Mouse (Mus musculus) brown adipose tissue, adult 24 weeks (tissue): ENCODE measurements around the gene Spryd7. TPM values are rescaled to one million over a fixed set of nuclear protein-coding genes. Genes with fewer than 3 reads are reported as not detected.

ENCODE experiments used
- H3K27ac ChIP-seq: fragments of 200-500 bp; replicated peaks from 2 replicates; pipeline ENCODE4 v1.5.1; 2012; ENCODE audit warnings: low read depth, mild to moderate bottlenecking, low read length
- H3K4me1 ChIP-seq: fragments of 200-500 bp; 2 replicates; pipeline ENCODE4 v1.6.1; 2012; ENCODE audit warnings: low read length, mixed read lengths; ENCODE audit not compliant: control insufficient read depth, insufficient read depth, insufficient read length
- H3K4me3 ChIP-seq: fragments of 200-500 bp; 2 replicates; pipeline ENCODE4 v1.5.1; 2012; ENCODE audit warnings: low read depth, mild to moderate bottlenecking, low read length, moderate library complexity; ENCODE audit not compliant: insufficient read depth
- polyA plus RNA-seq: library from polyadenylated mRNA; stranded (reverse); fragments of >200 nt; gene quantifications from 2 replicates; pipeline ENCODE4 v1.2.4, GENCODE M21; 2012; ENCODE audit not compliant: missing spikeins, insufficient read depth, insufficient read length

Spryd7 gene
- polyA plus RNA-seq, 1 experiment, result 30.7 TPM

DNA sequence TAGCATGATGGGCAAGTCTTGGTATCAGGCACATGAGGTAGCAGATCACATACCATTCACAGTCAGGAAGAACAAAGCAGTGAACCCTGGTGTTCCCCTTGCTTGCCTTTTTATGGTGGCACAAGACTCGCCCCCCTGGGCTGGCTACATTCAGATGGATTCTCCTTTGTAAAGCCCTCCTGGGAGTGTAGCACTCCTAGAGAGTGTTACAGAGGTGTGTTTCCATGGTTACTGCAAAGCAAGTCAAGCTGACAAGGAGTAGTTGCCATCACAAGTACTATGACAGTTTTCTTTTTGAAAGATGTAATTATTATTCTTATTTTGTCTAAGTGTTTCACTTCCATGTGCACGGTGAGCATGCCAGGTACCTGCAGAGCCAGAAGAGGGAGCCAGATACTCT, 45.2 kb downstream of the Spryd7 start:
- no peaks in the 10 kb centered on the region for H3K4me1 ChIP-seq
- H3K4me3 ChIP-seq, result no peak overlapping the region
- no peak overlapping the region for H3K27ac ChIP-seq

- Histone ChIP-seq H3K4me3 (no peak overlapping the region), H3K4me1 (no peaks in the 10 kb centered on the region), H3K27ac (no peak overlapping the region)
Measured at GRCm38 (mm10) chr14:61497716-61498490, 58.8 kb downstream of the Spryd7 start.

DNA sequence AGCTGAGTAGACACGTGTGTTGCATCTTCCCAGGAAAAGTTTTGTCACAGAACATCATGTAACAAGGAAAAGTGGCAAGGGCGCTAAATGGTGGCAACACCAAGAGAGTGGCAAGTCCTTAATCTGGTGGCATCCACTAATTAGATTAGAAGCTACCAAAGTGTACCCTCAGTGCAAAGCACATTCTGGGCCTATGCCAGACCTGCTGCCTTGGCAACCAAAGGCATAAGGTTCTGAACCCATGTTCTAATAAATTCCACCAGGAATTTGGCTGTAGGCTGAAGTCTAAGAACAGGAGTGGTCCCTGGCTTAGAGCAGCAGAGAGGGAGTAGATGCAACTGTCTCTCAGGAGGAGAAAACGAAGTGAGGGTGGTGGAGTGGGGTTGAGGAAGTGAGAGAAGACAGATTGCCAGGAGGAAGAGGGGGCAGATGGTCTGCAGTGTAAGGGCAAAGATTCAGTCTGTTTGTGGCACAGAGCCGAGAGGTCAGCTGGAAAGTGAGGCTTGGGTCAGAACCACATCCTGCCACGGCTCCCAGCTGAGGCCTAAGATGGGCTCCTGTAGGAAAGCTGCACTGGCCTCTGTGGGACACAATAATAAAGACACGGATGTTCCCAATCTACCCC, 63.1 kb downstream of the Spryd7 start:
- peak overlapping the region; percentile 48; the same call in 1 of the 2 replicates for H3K27ac ChIP-seq
- H3K4me3 ChIP-seq, result no peak overlapping the region

More for the DNA sequence above, 63.1 kb downstream of the Spryd7 start:
- no peaks in the 10 kb centered on the region for H3K4me1 ChIP-seq

Other genes with a start within 250 kb of the Spryd7 start
- gene Arl11, start 247.1 kb downstream of the Spryd7 start, polyA plus RNA-seq, result 0.75 and 0.91 TPM in 2 replicates
- 2.9 and 4.3 TPM in 2 replicates for gene Ebpl, start 196.4 kb downstream of the Spryd7 start, polyA plus RNA-seq
- gene Kpna3, start 117.0 kb downstream of the Spryd7 start, polyA plus RNA-seq, result 20.5 and 23.6 TPM in 2 replicates
- 5.8 and 7.3 TPM in 2 replicates for gene Trim13, start 41.4 kb upstream of the Spryd7 start, polyA plus RNA-seq
- not detected in 2 replicates for gene Kcnrg, start 50.6 kb upstream of the Spryd7 start, polyA plus RNA-seq